Mouse (Mus musculus): Measurements from ENCODE around the gene Naglu. TPM values are rescaled to one million over a fixed set of nuclear protein-coding genes. Genes with fewer than 3 reads are reported as not detected.

Gene Naglu
- total RNA-seq, 2 experiments from 2014 or later, result 9.2 to 11.6 TPM

DNA sequence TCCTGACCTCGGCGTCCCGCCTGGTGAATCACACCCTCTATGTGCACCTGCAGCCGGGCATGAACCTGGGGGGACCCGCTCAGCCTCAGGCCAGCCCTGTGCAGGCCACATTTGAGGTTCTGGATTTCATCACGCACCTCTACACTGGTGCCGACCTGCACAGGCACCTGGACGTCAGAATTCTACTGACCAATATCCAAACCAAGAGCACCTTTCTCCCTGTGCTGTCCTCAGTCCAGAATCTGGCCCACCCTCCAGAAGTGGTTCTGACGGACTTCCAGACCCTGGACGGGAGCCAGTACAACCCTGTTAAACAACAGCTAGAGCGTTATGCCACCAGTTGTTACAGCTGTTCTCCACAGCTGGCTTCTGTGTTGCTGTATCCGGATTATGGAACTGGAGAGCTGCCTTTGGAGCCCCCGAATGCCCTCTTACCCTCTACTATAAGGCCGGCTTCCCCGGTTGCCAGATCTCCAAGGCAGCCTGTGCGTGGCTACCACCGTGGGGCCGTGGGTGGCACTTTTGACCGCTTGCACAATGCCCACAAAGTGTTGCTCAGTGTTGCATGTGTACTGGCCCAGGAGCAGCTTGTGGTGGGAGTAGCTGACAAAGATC lies 13.4 kb downstream of the Naglu start:
- DNase-seq, result no peak

DNA sequence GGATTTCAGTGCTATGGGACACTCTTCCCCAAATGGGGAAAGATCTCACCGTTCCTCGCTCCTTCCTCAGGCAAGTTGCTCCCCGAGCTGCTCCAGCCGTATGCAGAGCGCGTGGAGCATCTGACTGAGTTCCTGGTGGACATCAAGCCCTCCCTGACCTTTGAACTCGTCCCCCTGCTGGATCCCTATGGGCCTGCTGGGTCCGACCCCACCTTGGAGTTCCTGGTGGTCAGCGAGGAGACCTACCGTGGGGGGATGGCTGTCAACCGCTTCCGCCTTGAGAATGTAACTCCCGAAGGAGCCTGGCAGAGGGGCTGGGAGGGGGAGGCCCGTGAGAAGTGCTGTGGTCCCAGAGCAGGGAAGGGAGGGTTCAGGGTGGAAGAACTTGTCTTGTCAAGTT lies 14.4 kb downstream of the Naglu start:
- DNase-seq, result no peak

DNA sequence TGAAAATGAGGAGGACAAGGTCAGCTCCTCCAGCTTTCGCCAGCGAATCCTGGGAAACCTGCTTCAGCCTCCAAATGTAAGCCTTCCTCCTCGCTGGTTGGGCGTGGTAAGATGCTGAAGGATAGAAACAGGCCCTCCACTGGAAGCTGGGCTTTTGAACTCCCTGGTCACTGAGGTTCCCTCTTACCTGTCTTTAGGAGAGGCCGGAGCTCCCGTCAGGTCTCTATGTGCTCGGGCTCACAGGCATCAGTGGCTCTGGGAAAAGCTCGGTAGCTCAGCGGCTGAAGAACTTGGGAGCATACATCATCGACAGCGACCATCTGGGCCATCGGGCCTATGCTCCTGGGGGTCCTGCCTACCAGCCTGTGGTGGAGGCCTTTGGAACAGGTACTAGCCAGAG lies 15.0 kb downstream of the Naglu start:
- DNase-seq, result no peak

DNA sequence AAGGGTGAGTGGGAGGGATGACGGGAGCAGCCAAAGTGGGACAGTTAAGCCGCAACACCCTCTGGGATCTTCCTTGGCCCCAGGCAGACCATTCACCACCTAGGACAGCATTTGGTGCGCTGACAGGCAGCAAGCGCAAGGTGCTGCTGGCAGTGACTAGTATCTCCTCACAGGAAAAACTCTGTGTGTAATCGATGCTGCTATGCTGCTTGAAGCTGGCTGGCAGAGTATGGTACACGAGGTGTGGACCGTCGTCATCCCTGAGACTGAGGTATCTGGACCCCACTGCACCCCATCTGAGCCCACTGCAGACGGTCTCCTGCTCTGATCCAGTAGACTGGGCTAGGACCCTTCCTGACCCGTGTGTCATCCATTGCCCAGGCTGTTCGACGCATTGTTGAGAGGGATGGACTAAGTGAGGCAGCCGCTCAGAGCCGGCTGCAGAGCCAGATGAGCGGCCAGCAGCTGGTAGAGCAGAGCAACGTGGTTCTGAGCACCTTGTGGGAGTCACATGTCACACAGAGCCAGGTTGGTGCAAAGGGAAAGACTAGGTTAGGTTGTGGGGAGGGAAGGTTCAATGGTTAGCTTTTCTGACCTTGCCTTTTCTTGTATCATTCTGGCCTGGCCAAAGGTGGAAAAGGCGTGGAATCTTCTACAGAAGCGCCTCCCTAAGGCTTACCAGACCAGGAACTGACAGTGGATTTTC lies 16.0 kb downstream of the Naglu start:
- DNase-seq, result no peak

DNA sequence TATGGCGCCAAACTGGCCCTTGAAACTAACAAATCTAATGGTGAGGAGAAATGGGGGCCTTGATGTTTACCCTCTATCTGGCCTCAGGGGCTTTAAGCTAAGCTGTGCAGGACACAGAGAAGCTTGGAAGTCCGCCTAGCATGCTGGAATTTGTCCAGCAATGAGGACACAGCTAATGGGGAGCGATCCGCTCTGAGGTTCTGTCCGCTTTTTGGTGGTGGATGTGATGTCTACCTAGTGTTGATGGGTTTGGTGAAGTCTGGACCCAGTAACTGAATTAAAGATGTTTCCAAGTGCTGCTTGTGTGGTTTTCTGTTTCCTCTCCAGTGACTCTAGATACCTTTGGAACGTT lies 16.5 kb downstream of the Naglu start:
- DNase-seq, result no peak

DNA sequence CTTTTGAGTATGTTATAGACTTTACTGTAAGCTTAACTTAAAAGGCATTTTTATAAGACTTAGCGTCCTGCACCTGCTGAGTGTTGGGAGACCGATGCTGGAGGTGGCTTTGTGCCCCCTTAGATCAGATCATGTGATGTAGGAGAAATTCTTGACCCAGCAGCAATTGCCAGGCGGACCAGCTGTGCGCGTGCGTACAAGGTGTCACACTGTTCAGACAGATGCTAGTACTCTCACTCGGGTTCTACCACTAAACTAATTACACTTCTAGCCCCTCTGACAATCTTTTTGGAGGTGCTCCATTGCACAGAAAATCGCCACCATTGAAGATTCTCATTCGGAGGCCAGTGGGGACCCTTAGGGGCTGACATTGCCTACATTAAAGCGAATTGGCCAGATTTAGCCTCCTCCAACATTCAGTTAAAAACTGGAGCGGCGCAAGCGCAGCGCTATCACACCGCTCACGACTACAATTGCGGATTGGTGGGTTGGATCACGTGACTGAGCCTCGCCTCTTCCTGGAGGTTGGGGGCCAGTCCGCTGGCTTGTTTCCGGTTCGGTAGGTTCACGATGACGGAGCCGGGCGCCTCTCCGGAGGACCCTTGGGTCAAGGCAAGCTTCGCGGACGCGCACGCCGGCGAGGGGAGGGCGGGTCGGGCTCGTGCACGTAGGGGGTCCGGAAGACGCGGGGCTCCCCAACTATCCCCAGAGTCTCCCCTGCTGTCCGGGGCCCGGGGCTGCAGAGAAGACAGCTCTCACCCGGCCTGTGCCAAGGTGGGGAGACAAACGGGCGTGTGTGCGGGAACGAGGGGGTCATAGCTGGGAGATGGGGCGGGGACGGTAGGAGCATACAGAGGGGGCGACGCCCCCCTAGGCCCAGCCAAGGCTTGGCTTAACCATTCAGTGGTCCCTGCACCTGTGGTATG lies 17.2 kb downstream of the Naglu start, which contains the start of gene Mlx:
Mlx (plus strand) TSS at position 522 of the 926 bp plus-strand sequence.
- DNase-seq, result peak; percentile 85

DNA sequence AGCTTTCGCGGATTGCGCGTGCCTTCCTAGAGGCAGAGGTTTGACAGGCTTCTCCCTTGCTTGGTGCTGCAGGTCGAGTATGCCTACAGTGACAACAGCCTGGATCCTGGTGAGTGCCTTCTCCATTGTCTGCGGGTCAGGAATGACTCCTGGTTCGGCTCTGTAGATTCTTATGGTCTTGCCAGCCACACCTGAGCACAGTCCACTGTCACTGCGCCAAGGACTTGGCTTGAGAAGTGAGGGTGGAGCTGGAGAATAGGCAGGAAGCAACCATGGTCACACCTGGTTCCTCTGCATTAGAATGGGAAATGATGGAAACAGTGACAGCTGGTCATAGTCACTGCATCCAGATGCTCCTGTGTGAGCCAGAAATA lies 17.9 kb downstream of the Naglu start:
- no peak for DNase-seq

DNA sequence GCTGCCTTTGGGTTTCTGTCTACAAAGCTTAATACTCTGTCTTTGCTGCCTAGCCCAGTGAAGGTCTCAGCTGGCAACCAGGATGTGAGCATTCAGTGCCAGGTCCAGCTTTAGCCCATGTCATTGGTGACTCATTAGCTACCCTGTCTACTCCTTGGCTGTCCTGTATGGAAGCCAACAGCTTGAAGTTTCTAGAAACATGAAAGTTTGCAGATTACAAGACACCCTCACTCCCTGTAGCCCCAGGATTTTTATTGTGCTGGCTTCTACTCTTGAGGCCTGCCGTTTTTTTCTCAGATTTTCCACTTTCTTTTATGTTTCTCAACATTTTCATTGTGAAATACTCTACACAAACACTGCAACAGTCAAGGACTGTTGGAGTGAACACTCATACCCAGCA lies 20.1 kb downstream of the Naglu start:
- DNase-seq, result no peak

DNA sequence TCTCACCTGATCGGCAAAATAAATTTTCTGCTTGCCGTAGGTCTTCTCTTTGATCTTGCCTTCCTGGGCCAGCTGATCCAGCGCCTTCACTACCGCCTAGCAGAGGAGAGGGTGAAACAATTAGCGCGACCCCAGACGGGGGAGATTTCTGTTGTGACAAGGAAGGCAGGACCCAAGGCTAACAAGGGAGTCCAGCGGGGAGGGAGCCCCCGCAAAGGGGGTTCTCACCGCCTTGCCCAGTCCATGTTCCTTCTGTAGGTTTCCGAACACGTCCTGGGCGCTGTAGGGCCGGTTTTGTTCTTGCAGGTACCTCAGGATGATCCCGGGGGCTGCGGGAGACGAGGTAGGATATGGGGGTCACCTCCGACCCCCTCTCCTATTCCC lies 25.1 kb downstream of the Naglu start:
- no peak for DNase-seq

DNA sequence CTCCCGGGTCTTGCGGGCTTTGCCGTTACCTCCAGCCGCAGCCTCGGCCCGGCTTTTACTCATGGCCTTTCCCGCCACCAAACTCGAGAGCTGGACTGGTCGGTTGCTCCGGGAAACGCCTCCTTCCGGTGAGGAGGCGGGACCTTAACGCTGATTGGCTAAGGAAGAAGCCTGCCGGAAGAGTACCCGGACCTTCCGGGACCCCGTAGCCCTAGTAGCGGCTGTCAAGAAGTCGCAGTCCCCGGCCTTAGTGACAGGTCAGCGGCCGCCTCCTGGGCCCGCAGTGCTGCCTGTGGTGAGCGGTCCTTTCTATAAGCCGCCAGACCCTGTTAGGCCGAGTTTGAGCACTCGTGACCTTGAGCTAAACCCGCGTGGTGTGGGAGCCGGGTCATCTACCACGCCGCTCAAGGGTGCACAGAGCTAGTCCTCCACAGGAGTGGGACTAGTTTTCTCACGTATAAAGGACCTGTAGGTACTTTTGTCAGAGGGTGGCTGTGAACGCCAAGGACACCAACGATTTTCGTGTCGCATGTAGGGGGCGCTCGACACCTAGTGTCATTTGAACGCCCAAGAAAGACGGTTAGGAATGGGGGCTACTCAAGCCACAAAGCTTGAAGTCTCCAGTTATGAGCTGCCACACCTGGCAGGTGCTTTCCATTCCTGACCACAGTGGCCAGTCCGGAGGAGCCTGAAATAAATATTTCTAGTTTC lies 25.7 kb downstream of the Naglu start, which contains the start of gene Psmc3ip:
Psmc3ip (minus strand) TSS at position 123 of the 711 bp plus-strand sequence.
- DNase-seq, result peak; percentile 91

DNA sequence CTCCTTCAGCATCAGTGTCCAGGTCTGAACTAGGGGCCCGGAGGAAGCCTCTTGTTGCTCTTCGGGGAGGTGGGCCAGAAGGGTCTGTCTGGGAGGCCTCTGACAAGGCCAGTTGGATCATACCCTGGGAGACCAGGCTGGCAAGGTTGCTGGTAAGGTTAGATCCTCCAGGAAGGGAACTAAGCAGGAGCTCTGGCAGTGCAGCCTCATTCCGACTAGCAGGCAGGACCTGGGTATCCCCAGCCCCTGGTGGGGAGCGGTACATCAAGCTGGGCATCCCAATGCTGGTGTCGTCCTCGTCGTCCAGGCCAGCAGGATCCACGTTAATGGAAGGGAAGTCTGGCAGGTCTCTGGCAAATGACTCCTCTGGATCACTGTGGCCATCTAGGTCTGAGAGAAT lies 28.4 kb downstream of the Naglu start:
- DNase-seq, result no peak

DNA sequence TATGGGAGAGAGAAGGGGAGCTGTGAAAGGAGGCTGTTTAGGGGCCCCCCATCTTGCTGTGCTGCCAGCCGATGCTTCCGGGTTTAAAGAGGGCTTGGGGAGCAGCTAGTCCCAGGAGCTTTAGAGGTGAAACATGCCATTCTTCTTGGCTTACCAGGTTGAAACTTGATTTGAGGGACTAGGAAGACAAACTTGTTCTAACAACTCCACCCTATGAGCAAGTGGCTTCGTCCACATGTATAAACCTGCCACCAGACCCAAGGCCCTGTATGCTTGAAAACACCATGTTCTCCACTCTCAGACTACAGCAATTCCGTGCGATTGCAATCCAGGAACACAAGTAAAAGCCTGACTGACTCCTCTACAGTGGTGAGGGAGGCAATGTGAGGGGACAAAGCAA lies 33.2 kb downstream of the Naglu start:
- DNase-seq, result no peak

DNA sequence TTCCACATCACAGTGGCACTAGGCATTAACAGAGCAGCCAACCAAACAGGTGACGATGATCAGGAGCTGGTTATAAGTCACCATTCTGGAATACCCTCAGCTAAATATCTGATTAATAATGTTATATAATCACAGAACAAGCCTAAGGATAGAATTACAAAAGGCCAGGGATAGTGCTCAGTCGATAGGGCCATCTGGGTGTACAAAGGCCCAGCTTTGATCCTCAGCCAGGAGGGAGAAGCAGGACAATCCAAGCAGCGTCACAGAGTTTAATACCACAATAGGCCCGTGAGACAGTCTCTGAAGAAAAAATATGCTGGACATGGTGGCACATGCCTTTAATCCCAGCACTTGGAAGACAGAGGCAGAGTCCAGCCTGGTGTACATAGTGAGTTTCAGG lies 39.5 kb downstream of the Naglu start:
- DNase-seq, result no peak

DNA sequence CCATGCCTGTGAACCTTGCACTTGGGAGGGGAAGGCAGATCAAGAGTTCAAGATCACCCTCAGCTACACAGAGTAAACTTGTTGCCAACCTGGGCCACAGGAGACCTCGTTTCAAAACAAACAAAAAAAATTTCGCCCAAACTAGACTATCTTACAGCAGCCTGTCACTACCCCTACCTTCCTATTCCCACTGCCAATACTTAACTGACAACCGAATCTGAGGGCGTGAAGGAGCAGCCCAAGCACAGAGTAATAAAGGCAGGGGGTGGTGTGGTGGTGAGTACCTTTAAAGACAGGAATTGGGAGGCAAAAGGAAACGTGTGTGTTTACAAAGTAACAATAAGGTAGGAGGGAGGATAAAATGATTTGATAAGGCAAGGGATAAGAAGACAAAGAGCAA lies 40.9 kb downstream of the Naglu start:
- no peak for DNase-seq

DNA sequence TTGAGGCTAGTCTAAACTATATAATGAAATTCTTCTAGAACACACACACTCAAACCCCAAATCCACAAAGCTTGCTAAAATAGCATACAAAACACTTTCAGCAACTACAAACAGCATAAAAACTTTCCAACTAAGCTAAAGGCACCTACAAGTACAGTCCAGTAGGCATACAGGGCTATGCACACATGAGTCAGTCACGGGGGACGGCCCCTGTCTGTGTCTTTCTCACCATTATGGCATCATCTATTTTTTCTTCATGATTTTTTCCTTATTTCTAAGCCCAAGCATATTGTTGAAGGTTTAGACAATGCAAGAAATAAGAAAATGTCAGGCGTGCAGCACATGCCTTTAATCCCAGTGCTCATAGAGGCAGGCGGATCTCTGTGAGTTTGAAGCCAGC lies 41.4 kb downstream of the Naglu start:
- DNase-seq, result no peak

DNA sequence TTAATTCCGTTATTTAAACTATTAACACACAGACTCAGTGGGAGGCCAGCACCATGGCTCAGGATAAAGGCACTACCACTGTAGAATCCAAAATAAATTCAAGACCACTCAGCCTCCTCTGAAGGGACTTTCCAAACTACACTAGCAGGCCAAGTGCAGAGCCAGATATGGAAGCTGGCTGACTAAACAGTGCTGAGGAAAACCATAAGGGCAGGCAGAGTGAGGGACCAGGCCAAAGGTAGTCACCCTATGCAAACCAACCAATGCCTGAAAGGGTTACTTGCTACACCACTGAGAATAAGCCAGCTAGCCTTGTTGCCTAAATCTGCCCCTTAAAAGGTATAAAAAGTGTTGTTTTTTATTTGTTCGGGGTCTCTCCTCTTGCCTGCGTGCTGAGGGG lies 42.4 kb downstream of the Naglu start:
- DNase-seq, result no peak

DNA sequence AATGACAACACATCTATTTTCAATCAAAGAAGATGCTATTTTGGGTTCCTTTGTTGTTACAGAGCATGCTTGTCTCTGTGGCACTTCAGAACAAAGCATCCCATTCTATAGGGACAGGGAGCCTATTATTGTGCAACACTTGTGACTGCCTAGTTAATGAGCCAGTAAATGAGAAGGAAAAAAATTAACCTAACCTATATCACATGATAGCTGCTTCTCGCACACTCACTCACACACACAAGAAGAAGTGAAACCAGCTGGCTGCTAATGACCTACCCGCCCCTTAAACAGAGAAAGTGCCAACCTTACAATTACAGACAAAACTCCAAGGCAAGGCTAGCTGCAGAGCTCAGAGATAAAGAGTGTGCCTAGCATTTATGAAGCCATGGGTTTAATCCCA lies 45.8 kb downstream of the Naglu start:
- no peak for DNase-seq

DNA sequence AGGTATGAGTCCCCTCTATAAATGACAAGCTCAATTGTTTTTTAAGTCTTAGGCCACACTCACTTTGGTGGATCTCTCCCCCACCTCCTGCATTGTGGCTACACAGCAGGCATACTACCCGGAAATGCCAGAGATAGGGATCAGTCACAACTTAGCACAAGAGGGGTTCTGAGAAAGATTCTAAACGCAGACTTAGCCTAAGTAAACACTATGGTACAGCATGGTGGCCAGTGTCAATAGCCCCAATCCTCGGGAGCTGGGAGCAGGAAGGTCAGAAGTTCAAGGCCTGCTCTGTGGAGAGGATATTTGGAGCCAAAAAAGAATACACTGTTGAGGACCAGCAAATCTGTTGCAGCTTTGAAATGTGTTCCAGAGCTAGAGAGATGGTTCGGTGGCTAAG lies 48.3 kb downstream of the Naglu start:
- DNase-seq, result no peak

DNA sequence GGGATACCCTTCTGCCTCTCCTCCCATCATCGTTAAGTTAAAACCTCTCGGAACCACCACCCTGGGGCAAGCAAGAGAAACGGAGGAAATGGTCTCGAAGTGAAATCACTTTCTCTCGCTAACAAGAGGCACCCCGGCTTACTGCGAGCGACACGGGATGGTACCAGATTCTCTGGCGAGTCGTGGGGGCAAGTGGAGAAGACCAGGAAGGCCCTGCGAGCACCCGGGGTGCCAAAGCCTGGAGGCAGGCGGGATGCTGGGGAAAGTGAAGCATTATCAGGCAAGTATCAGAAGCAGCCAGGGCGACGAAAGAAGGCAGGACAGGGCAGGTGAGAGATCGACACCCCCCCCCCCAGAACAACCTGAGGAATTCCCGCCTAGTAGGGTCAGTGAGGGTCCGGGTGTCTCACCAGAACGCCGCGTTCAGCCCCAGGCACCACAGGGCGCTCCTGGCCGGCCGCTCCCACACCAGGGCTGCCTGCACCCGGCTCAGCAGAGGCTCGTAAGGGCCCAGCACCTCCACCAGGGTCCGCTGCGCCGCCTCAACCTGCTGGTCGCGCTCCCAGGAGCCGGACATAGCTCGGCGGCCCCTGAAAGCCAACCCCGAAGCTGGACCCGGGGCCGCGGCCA lies 49.4 kb downstream of the Naglu start:
- no peak for DNase-seq

DNA sequence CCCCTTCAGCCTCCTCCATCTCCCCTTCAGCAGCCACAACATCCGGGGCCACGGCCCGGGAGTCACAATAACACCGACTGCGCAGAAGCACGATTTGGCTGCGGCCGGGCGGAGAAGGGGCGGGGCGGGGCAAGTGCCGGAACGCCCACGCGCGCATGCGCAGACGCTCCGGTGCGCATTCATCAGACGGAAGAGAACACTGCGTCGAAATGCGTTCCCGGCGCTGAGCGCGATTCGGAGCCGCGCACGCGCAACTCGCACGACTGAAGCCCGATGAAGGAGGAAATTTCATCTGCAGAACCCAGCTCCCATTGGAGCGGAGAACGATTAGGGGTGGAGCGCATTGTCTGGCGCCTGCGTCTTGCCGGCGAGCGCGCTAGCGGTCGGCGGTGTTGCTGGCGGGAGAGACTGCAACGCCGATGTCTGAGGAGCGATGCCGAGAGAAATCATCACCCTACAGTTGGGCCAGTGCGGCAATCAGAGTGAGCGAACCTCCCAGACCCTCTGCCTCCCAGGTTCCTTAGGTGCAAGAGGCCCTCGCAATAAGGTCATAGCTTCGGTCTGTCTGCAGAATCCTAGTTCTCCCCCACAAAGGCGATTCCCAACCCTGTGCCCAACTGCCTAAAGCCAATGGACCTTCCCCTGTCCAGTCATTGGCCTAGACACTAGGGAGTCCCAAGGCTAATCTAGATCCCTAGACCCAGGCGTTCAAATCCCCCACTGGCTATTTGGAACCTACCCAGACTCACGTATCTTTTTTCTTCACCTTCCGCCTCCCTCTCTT lies 50.1 kb downstream of the Naglu start, which contains the start of the genes Retreg3 and Tubg1:
Retreg3 (minus strand) TSS at position 133 of the 784 bp plus-strand sequence.
Tubg1 (plus strand) TSS at position 178 of the 784 bp plus-strand sequence.
- peak; percentile 100 for DNase-seq

All from gastrocnemius, postnatal 10 days (tissue).